Mouse (Mus musculus) Patski (cell line): ENCODE measurements around the gene Magi1. TPM values are rescaled to one million over a fixed set of nuclear protein-coding genes. Genes with fewer than 3 reads are reported as not detected.

Source experiments
- ATAC-seq: fragments of 100-300 bp; one replicate; pipeline ENCODE4 v1.8.0; 2021
- CTCF ChIA-PET: fragments of 350-600 bp; sonication (Branson Sonifier 250); formaldehyde crosslinking; loops from one replicate; lab custom pipeline; 2022; ENCODE audit warnings: inconsistent platforms; lab: Charles Lee
- POLR2A ChIA-PET: fragments of 350-600 bp; sonication (Branson Sonifier 250); formaldehyde crosslinking; loops from one replicate; lab custom pipeline; 2022; ENCODE audit warnings: antibody characterized with exemption, inconsistent platforms; lab: Charles Lee
- DNase-seq: peaks from one replicate; pipeline ENCODE4 v3.0.0-alpha.2; 2011; ENCODE audit warnings: low read depth, low spot score
- H3K27me3 ChIP-seq: fragments of 371-371 bp; one replicate; pipeline ENCODE4 v1.5.1; 2021
- CTCF ChIP-seq: fragments of 100-300 bp; IDR thresholded peaks from one replicate; pipeline ENCODE4 v1.5.1; 2021
- in situ Hi-C: fragments of 300-500 bp; cut with MboI; formaldehyde crosslinking; loops from 3 replicates; pipeline ENCODE4 v1.11.1; 2018; ENCODE audit warnings: low pct_unique_long_range_greater_than_20kb, mixed read lengths
- polyA plus RNA-seq: library from polyadenylated mRNA; unstranded; gene quantifications from one replicate; pipeline ENCODE4 v1.2.3, GENCODE M21; 2021

Gene Magi1
- polyA plus RNA-seq, 1 experiment from 2014 or later = 24.3 TPM

- no peak for DNase-seq
- POLR2A ChIA-PET = interaction anchor here (0.5 to 1.4 kb wide), 2 partner anchors 9 to 150 kb away, joined by 3 to 5 read pairs; no protein-coding TSS in a partner anchor
- in situ Hi-C loops = no loop called here
- no peak for TF ChIP-seq CTCF
- H3K27me3 ChIP-seq = no peaks in the 10 kb centered on the region
- CTCF ChIA-PET = interaction anchor here (1.0 to 1.7 kb wide), 2 partner anchors 9 to 24 kb away, joined by 3 to 6 read pairs; no protein-coding TSS in a partner anchor
- no peak for ATAC-seq
These were observed 51.4 kb downstream of the Magi1 start for GRCm38 (mm10) chr6:94232243-94232785.

- no peak for ATAC-seq
- no peaks in the 10 kb centered on the region for H3K27me3 ChIP-seq
- CTCF ChIA-PET = interaction anchor here (1.0 to 1.7 kb wide), 2 partner anchors 10 to 25 kb away, joined by 3 to 6 read pairs; no protein-coding TSS in a partner anchor
These were observed 51.9 kb downstream of the Magi1 start for GRCm38 (mm10) chr6:94231831-94232230.

GRCm38 (mm10) chr6:94231367-94231766, 52.4 kb downstream of the Magi1 start:
- CTCF ChIA-PET = interaction anchor here (1.7 to 2.3 kb wide), 2 partner anchors 25 to 52 kb away, joined by 6 read pairs; partner anchors contain the start of gene Magi1
- TF ChIP-seq CTCF = no peak
- no peak for ATAC-seq
- in situ Hi-C loops = no loop called here
- POLR2A ChIA-PET = interaction anchor here (1.4 kb wide), 1 partner anchor 10 kb away, joined by 5 read pairs; no protein-coding TSS in a partner anchor
- H3K27me3 ChIP-seq = no peaks in the 10 kb centered on the region
- DNase-seq = no peak

More at GRCm38 (mm10) chr6:94231831-94232230, 51.9 kb downstream of the Magi1 start:
- POLR2A ChIA-PET = interaction anchor here (0.5 to 1.4 kb wide), 2 partner anchors 10 to 150 kb away, joined by 3 to 5 read pairs; no protein-coding TSS in a partner anchor
- in situ Hi-C loops = no loop called here
- DNase-seq = no peak
- no peak for TF ChIP-seq CTCF

- POLR2A ChIA-PET = no interaction called here
- no peak for TF ChIP-seq CTCF
- ATAC-seq (no peak), DNase-seq (no peak)
- CTCF ChIA-PET = interaction anchor here (1.4 to 2.3 kb wide), 3 partner anchors 11 to 53 kb away, joined by 4 to 6 read pairs (median 6); partner anchors contain the start of gene Magi1
- in situ Hi-C loops = no loop called here
- H3K27me3 ChIP-seq = no peaks in the 10 kb centered on the region
These were observed 52.8 kb downstream of the Magi1 start for GRCm38 (mm10) chr6:94230918-94231317.

GRCm38 (mm10) chr6:94230129-94230528, 53.6 kb downstream of the Magi1 start:
- in situ Hi-C loops = no loop called here
- TF ChIP-seq CTCF = no peak
- ChIA-PET POLR2A (interaction anchor here (1.1 kb wide), 1 partner anchor 53 kb away, joined by 3 read pairs; the partner anchor contains the start of gene Magi1), CTCF (interaction anchor here (0.7 to 2.3 kb wide), 3 partner anchors 10 to 53 kb away, joined by 3 to 6 read pairs (median 4); partner anchors contain the start of gene Magi1)
- peak; percentile 55 for ATAC-seq
- no peak for DNase-seq
- no peaks in the 10 kb centered on the region for H3K27me3 ChIP-seq

- no peaks in the 10 kb centered on the region for H3K27me3 ChIP-seq
- no peak for TF ChIP-seq CTCF
- CTCF ChIA-PET = no interaction called here
- POLR2A ChIA-PET = interaction anchor here (1.1 to 1.4 kb wide), 2 partner anchors 31 to 57 kb away, joined by 3 read pairs; partner anchors contain the start of gene Magi1
- in situ Hi-C loops = no loop called here
- ATAC-seq (no peak), DNase-seq (no peak)
These were observed 57.5 kb downstream of the Magi1 start for GRCm38 (mm10) chr6:94226262-94226661.

GRCm38 (mm10) chr6:94225832-94226231, 57.9 kb downstream of the Magi1 start:
- DNase-seq = no peak
- ChIA-PET CTCF (interaction anchor here (1.1 kb wide), 1 partner anchor 32 kb away, joined by 3 read pairs; no protein-coding TSS in a partner anchor), POLR2A (interaction anchor here (1.1 to 1.4 kb wide), 2 partner anchors 31 to 58 kb away, joined by 3 read pairs; partner anchors contain the start of gene Magi1)
- no peaks in the 10 kb centered on the region for H3K27me3 ChIP-seq
- no peak for ATAC-seq
- in situ Hi-C loops = no loop called here
- no peak for TF ChIP-seq CTCF

- CTCF ChIA-PET = interaction anchor here (1.1 kb wide), 1 partner anchor 33 kb away, joined by 3 read pairs; no protein-coding TSS in a partner anchor
- no peaks in the 10 kb centered on the region for H3K27me3 ChIP-seq
- TF ChIP-seq CTCF = no peak
- DNase-seq (peak; percentile 73), ATAC-seq (peak; percentile 82)
- in situ Hi-C loops = no loop called here
- POLR2A ChIA-PET = interaction anchor here (1.1 kb wide), 1 partner anchor 32 kb away, joined by 3 read pairs; no protein-coding TSS in a partner anchor
These were observed 58.6 kb downstream of the Magi1 start for GRCm38 (mm10) chr6:94225091-94225490.

GRCm38 (mm10) chr6:94222253-94222652, 61.5 kb downstream of the Magi1 start:
- no peak for DNase-seq
- POLR2A ChIA-PET = interaction anchor here (0.7 kb wide), 1 partner anchor 52 kb away, joined by 4 read pairs; no protein-coding TSS in a partner anchor
- CTCF ChIA-PET = no interaction called here

GRCm38 (mm10) chr6:94221750-94222149, 62.0 kb downstream of the Magi1 start:
- in situ Hi-C loops = no loop called here
- ChIA-PET CTCF (no interaction called here), POLR2A (no interaction called here)
- no peak for TF ChIP-seq CTCF
- no peaks in the 10 kb centered on the region for H3K27me3 ChIP-seq
- no peak for ATAC-seq
- DNase-seq = no peak

More at GRCm38 (mm10) chr6:94222253-94222652, 61.5 kb downstream of the Magi1 start:
- ATAC-seq = no peak
- H3K27me3 ChIP-seq = no peaks in the 10 kb centered on the region
- TF ChIP-seq CTCF = no peak
- in situ Hi-C loops = no loop called here
